Mouse (Mus musculus) layer of hippocampus, adult 9-11 months (tissue): ENCODE results near the gene Myo3a.
"Not testable (repeated sequence)": the region's sequence is repeated elsewhere in the genome, so short reads cannot be mapped to it uniquely, and the experiment has no call there.

Source experiments
- DNase-seq: peaks from one replicate; pipeline ENCODE4 v3.0.0; 2022

Myo3a gene

DNA sequence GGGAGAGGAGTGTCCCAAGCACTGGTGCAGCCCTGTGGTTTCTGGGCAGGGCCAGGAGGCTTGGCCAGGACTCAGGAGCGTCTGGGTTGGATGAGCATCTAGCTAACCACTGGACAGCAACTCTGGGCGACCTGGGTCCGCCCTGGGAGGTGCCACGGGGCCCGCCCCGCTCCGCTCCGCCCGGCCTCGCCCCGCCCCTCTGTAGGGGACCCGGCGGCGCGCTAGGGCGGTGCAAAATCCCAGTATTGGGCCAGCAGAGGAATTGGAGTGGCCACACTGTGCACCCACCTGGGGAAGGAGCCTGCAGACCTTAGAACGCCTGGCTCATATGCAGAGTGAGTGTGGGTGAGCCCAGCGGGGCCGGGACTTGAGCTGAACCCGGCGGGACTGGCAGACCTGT, at the start of gene Myo3a:
Myo3a (plus strand) TSS at position 196 of the 400 bp plus-strand sequence.
- DNase-seq, result no peak

DNA sequence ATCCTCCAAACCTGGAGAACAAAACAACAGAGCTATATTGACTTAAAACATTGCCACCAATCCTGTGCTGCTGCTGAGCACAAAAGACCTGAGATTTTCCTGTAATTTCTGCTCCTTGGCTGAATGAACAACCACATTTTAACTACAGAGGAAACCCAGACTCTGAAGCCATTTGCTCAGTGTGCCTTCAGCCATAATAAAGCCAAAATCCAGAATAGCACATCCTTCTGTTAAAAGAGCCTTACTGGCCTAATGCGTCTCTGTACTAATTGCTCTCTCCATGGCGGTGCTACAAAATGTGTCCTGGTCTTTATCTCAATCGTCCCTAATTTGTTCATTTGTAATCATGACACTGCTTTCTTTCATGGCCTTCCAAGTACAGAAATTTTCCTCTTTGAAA, 23.2 kb downstream of the Myo3a start:
- no peak for DNase-seq

- no peak for DNase-seq
Observed at GRCm38 (mm10) chr2:22251045-22251444, 23.7 kb downstream of the Myo3a start.

- no peak for DNase-seq
Observed at GRCm38 (mm10) chr2:22255600-22255999, 28.3 kb downstream of the Myo3a start.

- no peak for DNase-seq
Observed at GRCm38 (mm10) chr2:22271555-22271954, 44.3 kb downstream of the Myo3a start.

DNA sequence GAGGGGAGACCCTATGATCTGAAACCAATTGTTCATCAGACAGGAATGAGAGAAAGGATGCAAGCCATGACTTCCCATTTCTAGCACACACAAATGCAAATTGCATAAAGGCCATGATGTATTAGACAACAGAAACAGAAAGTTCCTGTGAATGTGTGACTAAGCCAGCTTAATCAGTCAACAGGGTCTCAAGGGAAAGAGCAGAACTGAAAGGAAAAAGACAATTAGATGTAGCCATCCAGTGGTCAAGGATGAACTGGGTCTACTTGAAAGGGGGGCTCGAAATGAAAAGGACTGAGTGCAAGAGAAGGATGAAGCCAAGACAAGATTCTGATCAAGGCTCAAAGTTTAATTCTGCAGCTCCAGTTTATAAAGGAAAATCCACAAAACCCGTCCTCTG, 58.1 kb downstream of the Myo3a start:
- DNase-seq, result no peak

GRCm38 (mm10) chr2:22285777-22286176, 58.5 kb downstream of the Myo3a start:
- DNase-seq, result no peak

GRCm38 (mm10) chr2:22293579-22294446, 66.5 kb downstream of the Myo3a start:
- no peak for DNase-seq

DNA sequence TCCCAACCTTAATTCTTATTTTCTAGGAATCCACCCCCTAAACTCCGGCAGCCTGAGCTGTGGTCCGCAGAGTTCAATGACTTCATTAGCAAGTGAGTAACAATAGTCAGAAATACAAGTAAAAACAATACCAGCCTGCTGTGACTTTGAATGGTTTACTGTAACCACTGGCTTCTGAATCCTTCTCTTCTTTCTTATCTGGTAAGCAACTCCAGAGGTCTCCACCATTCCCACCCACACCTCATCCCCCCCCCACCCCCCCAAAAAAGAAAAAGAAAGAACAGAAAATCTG, 67.1 kb downstream of the Myo3a start:
- DNase-seq, result no peak

DNA sequence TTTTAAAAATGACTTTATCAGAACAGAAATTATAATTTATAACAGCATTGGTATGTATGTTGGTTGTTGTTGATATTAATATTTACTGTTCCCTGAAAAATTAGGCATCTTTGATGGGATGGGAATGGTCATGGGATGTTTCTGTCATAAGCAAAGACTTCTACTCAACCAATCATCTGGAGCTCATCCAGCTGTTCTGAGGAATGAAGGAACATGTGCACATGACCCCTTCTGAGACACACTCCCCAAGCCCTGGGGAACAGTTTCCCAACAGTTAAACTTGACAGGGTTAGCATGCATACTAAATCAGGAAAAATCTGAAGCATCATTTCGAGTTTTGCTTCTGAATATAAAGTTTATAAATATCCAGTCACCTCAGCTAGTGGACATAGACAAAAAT, 70.6 kb downstream of the Myo3a start:
- no peak for DNase-seq

DNA sequence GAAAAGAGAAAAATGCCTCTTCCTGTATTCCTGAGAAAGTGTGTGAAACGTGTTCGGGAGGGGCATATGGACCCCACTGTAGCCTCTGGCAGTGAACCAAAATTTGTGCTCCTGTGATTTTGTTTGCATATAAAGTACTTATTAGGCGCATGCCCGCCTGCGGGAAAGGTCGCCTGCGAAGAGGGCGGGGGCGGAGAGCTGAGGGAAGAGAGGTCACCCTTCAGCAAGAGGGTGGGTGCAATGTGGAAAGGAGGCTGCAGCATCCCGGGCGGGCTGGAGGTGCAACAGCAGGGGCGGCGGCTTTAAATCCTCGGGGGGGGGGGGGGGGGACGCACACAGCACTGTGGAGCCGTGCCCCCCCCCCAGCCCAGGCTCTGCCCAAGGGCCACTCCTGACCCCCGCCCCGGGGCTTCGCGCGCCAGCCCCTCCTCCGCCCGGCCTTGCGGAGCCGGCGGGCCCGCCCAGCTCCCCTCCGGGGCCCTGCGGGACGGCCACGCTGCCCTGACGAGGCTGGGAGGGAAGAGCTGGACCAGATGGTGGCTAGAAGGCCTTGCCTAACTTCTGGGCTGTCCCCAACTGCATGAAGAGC, 111.1 kb downstream of the Myo3a start:
- no peak for DNase-seq

DNA sequence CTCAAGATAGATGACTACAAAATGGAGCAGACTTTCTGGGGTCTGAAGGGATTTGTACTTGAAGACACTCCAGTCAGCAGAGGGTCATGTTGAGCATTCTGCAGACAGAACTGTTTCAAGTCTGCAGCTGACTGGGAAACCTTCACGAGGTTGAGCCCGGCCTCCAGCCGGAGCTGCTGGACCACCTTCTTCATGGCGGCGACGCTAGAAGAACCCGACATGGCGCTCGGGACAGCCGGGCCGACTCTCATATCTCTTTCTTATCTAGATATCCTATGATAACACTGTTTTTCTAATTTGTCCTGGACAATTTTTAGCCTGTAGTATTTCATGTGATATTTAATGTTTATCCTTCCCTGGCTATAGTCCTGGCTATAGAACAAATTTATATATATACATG, 183.2 kb downstream of the Myo3a start:
- DNase-seq, result not testable (repeated sequence)

GRCm38 (mm10) chr2:22548421-22548820, 321.1 kb downstream of the Myo3a start:
- DNase-seq, result no peak

GRCm38 (mm10) chr2:22587469-22588169, 360.3 kb downstream of the Myo3a start:
- DNase-seq, result not testable (repeated sequence)

DNA sequence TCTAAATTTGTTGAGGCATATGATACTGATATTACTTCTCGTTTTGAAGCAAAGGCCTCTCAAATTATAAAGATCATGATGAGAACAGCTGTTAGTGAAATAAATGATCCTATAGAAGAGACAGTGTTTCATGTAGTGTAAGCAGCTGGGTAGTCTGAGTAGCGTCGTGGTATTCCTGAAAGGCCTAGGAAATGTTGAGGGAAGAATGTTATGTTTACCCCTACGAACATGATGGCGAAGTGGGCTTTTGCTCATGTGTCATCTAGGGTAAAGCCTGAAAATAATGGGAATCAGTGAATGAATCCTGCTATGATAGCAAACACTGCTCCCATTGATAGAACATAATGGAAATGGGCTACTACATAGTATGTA, 360.9 kb downstream of the Myo3a start:
- not testable (repeated sequence) for DNase-seq

- DNase-seq, result not testable (repeated sequence)
Observed at GRCm38 (mm10) chr2:22588673-22589381, 361.5 kb downstream of the Myo3a start.

DNA sequence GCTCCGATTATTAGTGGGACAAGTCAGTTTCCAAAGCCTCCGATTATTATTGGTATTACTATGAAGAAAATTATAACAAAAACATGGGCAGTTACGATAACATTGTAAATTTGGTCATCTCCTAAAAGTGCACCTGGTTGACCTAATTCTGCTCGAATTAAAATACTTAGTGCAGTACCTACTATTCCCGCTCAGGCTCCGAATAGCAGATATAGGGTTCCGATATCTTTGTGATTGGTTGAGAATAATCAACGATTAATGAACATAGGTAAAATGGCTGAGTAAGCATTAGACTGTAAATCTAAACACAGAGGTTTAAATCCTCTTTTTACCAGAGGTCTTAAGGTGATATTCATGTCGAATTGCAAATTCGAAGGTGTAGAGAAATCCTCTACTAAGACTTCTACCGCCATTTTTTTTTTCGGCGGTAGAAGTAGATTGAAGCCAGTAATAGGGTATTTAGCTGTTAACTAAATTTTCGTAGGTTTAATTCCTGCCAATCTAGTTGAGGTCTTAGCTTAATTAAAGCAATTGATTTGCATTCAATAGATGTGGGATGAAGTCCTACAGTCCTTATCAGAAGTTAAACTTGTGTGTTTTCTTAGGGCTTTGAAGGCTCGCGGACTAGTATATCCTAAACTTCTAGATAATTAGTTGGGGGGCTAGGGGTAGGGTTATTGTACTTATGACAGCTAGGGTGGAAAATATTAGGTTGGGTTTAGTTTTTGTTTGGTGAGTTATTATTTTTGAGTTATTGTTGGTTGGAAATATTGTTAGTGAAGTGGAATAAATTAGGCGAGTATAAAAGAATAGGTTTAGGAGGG, 362.3 kb downstream of the Myo3a start:
- not testable (repeated sequence) for DNase-seq

DNA sequence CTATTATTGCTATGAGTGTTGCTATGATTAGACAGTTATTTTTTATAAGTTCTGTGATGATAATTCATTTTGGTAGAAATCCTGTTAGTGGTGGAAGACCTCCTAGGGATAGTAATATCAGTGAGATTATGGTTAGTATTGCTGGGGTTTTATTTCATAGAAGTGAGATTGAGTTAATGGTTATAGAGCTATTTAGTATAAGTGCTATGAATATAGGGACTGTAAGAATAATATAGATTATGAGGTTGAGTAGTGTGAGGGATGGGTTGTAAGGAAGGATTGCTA, 362.8 kb downstream of the Myo3a start:
- no peak for DNase-seq

- DNase-seq, result no peak
Observed at GRCm38 (mm10) chr2:22617951-22618350, 390.6 kb downstream of the Myo3a start.

DNA sequence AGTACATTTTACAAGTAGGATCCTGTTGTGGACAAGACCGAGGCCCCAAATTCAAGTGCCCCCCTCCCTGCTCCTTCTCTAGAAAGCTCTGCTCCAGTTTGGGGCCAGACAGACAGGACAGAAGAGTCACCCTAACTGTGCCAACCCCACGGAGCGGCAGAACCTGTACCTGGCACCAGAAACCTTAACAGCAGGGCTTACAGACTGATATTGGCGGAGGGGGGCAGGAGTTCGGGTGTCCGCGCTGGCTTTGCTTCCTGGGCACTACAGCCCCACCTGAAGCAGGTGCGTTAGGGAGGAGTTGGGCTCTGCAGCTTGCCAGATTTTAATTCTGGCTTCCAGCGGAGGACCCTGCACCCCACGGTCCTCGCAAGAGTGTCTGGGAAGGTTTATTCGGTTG, 392.1 kb downstream of the Myo3a start:
- no peak for DNase-seq

DNA sequence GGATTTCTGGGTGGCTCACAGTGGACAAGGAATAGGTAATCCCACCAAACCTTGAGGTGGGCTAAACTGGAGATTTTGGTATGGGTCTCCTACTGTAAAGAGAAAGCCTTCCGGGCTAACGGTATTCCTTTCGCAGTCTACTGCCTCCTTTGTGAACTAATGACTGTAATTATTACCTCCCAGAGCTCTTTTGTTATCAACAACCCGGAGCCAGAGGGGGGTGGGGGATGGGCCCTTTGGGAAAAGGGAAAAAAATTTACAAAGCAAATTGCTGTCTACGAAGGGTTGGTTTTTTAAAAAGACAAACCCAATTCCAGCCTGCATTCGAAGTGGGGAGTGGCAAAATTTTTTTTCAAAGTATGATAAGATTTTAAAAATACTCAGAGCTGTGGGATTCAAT, 392.7 kb downstream of the Myo3a start:
- DNase-seq, result no peak

DNA sequence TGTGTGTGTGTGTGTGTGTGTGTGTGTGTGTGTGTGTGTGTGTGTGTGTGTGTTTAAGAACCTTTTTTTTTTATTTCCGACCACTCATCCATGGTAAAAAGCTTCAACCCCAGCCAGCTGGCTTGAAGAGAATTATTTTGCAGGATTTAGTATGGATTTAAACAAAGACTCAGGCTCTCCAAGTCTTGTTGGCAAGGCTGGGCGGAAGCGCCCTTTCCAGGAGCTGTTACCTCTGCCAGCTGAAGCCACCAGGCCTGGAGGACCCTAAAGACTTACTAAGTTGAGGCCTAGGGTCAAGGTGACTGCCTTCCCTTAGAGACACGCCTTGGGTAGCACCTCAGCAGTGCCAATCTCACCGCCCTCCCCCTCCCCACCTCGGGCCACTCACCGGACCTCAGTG, 393.2 kb downstream of the Myo3a start:
- DNase-seq, result no peak
